Mouse (Mus musculus): ENCODE results near the gene Defa31.
"Not testable (repeated sequence)": the region's sequence is repeated elsewhere in the genome, so short reads cannot be mapped to it uniquely, and the experiment has no call there.

Gene Defa31

GRCm38 (mm10) chr8:21191314-21191713, at the start of gene Defa31:
Gene Defa31 (plus strand): TSS chr8:21191614.
- not testable (repeated sequence) for DNase-seq

GRCm38 (mm10) chr8:21161977-21162376, 29.4 kb upstream of the Defa31 start, which contains the start of gene Defa22:
Gene Defa22 (plus strand): TSS chr8:21162277.
- not testable (repeated sequence) for DNase-seq

GRCm38 (mm10) chr8:21201261-21201660, 9.8 kb downstream of the Defa31 start, which contains the start of gene Gm15293:
Gene Gm15293 (plus strand): TSS chr8:21201561.
- not testable (repeated sequence) for DNase-seq
